Mouse (Mus musculus) limb, embryonic 14.5 days (tissue): ENCODE data around the gene Srp68. TPM values are rescaled to one million over a fixed set of nuclear protein-coding genes. Genes with fewer than 3 reads are reported as not detected.

Experiments used
- ATAC-seq: fragments of 200-750 bp; cut with Nextera tagmentation; 2 replicates; pipeline ENCODE4 v1.8.0; 2017; ENCODE audit warnings: low read depth, moderate number of reproducible peaks, moderate TSS enrichment; ENCODE audit not compliant: low FRiP score
- DNase-seq: peaks from one replicate; pipeline ENCODE4 v3.0.0-alpha.2; 2015; ENCODE audit warnings: low spot score
- H3K27ac ChIP-seq: fragments of 300-500 bp; sonication (generic); replicated peaks from 2 replicates; pipeline ENCODE4 v1.5.1; 2014; ENCODE audit warnings: low read depth, mild to moderate bottlenecking, low read length, moderate library complexity, mixed read lengths
- H3K27me3 ChIP-seq: fragments of 300-500 bp; sonication (generic); 2 replicates; pipeline ENCODE4 v1.6.1; 2014; ENCODE audit warnings: low read length, mixed read lengths; ENCODE audit not compliant: control insufficient read depth, insufficient read depth
- H3K36me3 ChIP-seq: fragments of 300-500 bp; sonication (generic); 2 replicates; pipeline ENCODE4 v1.6.1; 2014; ENCODE audit warnings: mild to moderate bottlenecking, low read length, moderate library complexity, mixed read lengths; ENCODE audit not compliant: control insufficient read depth, insufficient read depth
- H3K4me1 ChIP-seq: fragments of 300-500 bp; sonication (generic); 2 replicates; pipeline ENCODE4 v1.6.1; 2014; ENCODE audit warnings: antibody characterized with exemption, low read length, mixed read lengths; ENCODE audit not compliant: control insufficient read depth, insufficient read depth
- H3K4me2 ChIP-seq: fragments of 300-500 bp; sonication (generic); replicated peaks from 2 replicates; pipeline ENCODE4 v1.6.1; 2014; ENCODE audit warnings: low read depth, mild to moderate bottlenecking, low read length, moderate library complexity; ENCODE audit not compliant: severe bottlenecking
- H3K4me3 ChIP-seq: fragments of 300-500 bp; sonication (generic); replicated peaks from 2 replicates; pipeline ENCODE4 v1.5.1; 2014; ENCODE audit warnings: low read length
- H3K9ac ChIP-seq: fragments of 300-500 bp; sonication (generic); 2 replicates; pipeline ENCODE4 v1.6.1; 2014; ENCODE audit warnings: mild to moderate bottlenecking, low read depth, low read length, moderate library complexity; ENCODE audit not compliant: severe bottlenecking
- H3K9me3 ChIP-seq: fragments of 300-500 bp; sonication (generic); 2 replicates; pipeline ENCODE4 v1.6.1; 2016; ENCODE audit warnings: low read length; ENCODE audit not compliant: control insufficient read depth
- POLR2A ChIP-seq: fragments of 200-500 bp; IDR thresholded peaks from 2 replicates; pipeline ENCODE4 v1.8.0; 2012; ENCODE audit warnings: inconsistent platforms, mild to moderate bottlenecking, moderate library complexity, borderline replicate concordance; ENCODE audit not compliant: insufficient read depth, insufficient read length; ENCODE audit errors: extremely low read depth
- WGBS: fragments of 180-500 bp; shearing (Covaris S2); extraction: QIAGEN DNeasy Blood & Tissue Kit; methylation state at CpG from one replicate; pipeline ENCODE4 v1.1.7; 2014; 5-methylcytosine and 5-hydroxymethylcytosine counted together
- polyA plus RNA-seq, 2 experiments: library from polyadenylated mRNA; depleted of rRNA in 1 of 2; stranded (reverse) in 1 of 2; unstranded in 1 of 2; fragments of >200 nt; fragmentation: Nextera tagmentation in 1 of 2; extraction: Ambion mirVana in 1 of 2; gene quantifications; 2 replicates each; pipeline versions ENCODE4 v1.2.1 to v1.2.3; 2012 to 2014

Srp68 gene
- polyA plus RNA-seq, 2 experiments, result 94.9 to 111 TPM

GRCm38 (mm10) chr11:116232427-116232826, 41.6 kb downstream of the Srp68 start:
- Histone ChIP-seq H3K4me2 (peak overlapping the region; percentile 40), H3K4me3 (0 out of 2 replicates have a peak overlapping the region, but pooled peaks have one; percentile 2), H3K9me3 (no peaks in the 10 kb centered on the region), H3K27ac (no peak overlapping the region), H3K4me1 (no peaks in the 10 kb centered on the region), H3K9ac (peak overlapping the region; percentile 44), H3K27me3 (peaks cover under 1% of the 10 kb centered on the region; the same call in 1 of the 2 replicates), H3K36me3 (no peaks in the 10 kb centered on the region)
- no peak for DNase-seq
- ATAC-seq, result no peak
- 32% methylated on average over 15 of the region's 17 CpGs for WGBS
- no peak for TF ChIP-seq POLR2A

GRCm38 (mm10) chr11:116228699-116229098, 45.3 kb downstream of the Srp68 start:
- no peak overlapping the region for H3K4me3 ChIP-seq
- no peaks in the 10 kb centered on the region for H3K4me1 ChIP-seq
- no peaks in the 10 kb centered on the region for H3K9me3 ChIP-seq
- ATAC-seq (no peak), DNase-seq (no peak)
- no peak overlapping the region for H3K4me2 ChIP-seq
- TF ChIP-seq POLR2A, result no peak
- WGBS, result 80% methylated on average over 4 of the region's 4 CpGs
- peaks cover 4% of the 10 kb centered on the region; the same call in 1 of the 2 replicates for H3K27me3 ChIP-seq
- no peak overlapping the region for H3K27ac ChIP-seq
- H3K9ac ChIP-seq, result no peak overlapping the region
- no peaks in the 10 kb centered on the region for H3K36me3 ChIP-seq

- Histone ChIP-seq H3K36me3 (no peaks in the 10 kb centered on the region), H3K27me3 (peaks cover 16% of the 10 kb centered on the region), H3K4me2 (no peak overlapping the region), H3K4me1 (peaks cover 5% of the 10 kb centered on the region; the same call in 1 of the 2 replicates), H3K9me3 (peaks cover 4% of the 10 kb centered on the region; the same call in 1 of the 2 replicates), H3K4me3 (no peak overlapping the region), H3K9ac (no peak overlapping the region), H3K27ac (no peak overlapping the region)
- no peak for TF ChIP-seq POLR2A
- no peak for ATAC-seq
- DNase-seq, result peak; percentile 75
- 0% methylated on average over 2 of the region's 2 CpGs for WGBS
These were observed 47.6 kb downstream of the Srp68 start for GRCm38 (mm10) chr11:116226414-116226813.

GRCm38 (mm10) chr11:116222740-116223059, 51.3 kb downstream of the Srp68 start:
- no peak for TF ChIP-seq POLR2A
- DNase-seq (no peak), ATAC-seq (no peak)
- H3K4me1 ChIP-seq, result peaks cover 24% of the 10 kb centered on the region
- peaks cover 7% of the 10 kb centered on the region; the same call in 1 of the 2 replicates for H3K9me3 ChIP-seq
- no peaks in the 10 kb centered on the region for H3K36me3 ChIP-seq
- WGBS, result 15% methylated on average over 22 of the region's 23 CpGs
- H3K27me3 ChIP-seq, result peaks cover 18% of the 10 kb centered on the region
- H3K27ac ChIP-seq, result peak overlapping the region; percentile 33; the same call in 1 of the 2 replicates
- H3K9ac ChIP-seq, result peak overlapping the region; percentile 49
- peak overlapping the region; percentile 38 for H3K4me3 ChIP-seq
- peak overlapping the region; percentile 65 for H3K4me2 ChIP-seq

GRCm38 (mm10) chr11:116221931-116222739, 51.9 kb downstream of the Srp68 start:
- Histone ChIP-seq H3K27me3 (peaks cover 18% of the 10 kb centered on the region), H3K4me1 (peaks cover 24% of the 10 kb centered on the region), H3K4me3 (peak overlapping the region; percentile 38), H3K36me3 (no peaks in the 10 kb centered on the region), H3K9me3 (peaks cover 7% of the 10 kb centered on the region; the same call in 1 of the 2 replicates), H3K9ac (peak overlapping the region; percentile 49), H3K27ac (0 out of 2 replicates have a peak overlapping the region, but pooled peaks have one; percentile 33), H3K4me2 (peak overlapping the region; percentile 65)
- no peak for ATAC-seq
- WGBS, result 16% methylated on average over 50 of the region's 53 CpGs
- TF ChIP-seq POLR2A, result 0 out of 2 replicates have a peak, but pooled peaks have one; percentile 40
- DNase-seq, result no peak
